Mouse (Mus musculus) embryonic facial prominence, embryonic 13.5 days (tissue): ENCODE measurements at regions not wholly inside any gene's neighbourhood (a gene's known extent, or its start where the extent isn't known, plus 50 kb on each side); places are given as distances from the start of the nearest gene placed in this dataset.
A peak's percentile ranks its signal among the peaks of the same experiment; 100 is the strongest.

Source experiments
- ATAC-seq: fragments of 200-750 bp; cut with Nextera tagmentation; 2 replicates; pipeline ENCODE4 v1.8.0; 2017; ENCODE audit warnings: low read depth; ENCODE audit not compliant: insufficient number of reproducible peaks, insufficient read depth, low FRiP score, low TSS enrichment
- H3K27ac ChIP-seq: fragments of 300-500 bp; sonication (generic); 2 replicates; pipeline ENCODE4 v1.5.1; 2015; ENCODE audit warnings: moderate library complexity, mild to moderate bottlenecking, inconsistent platforms
- H3K27me3 ChIP-seq: fragments of 300-500 bp; sonication (generic); 2 replicates; pipeline ENCODE4 v1.6.1; 2015; ENCODE audit warnings: mild to moderate bottlenecking, inconsistent platforms
- H3K36me3 ChIP-seq: fragments of 300-500 bp; sonication (generic); 2 replicates; pipeline ENCODE4 v1.6.1; 2015; ENCODE audit warnings: mild to moderate bottlenecking, inconsistent platforms
- H3K4me1 ChIP-seq: fragments of 300-500 bp; sonication (generic); 2 replicates; pipeline ENCODE4 v1.6.1; 2015; ENCODE audit warnings: inconsistent platforms
- H3K4me2 ChIP-seq: fragments of 300-500 bp; sonication (generic); 2 replicates; pipeline ENCODE4 v1.6.1; 2015; ENCODE audit warnings: moderate library complexity, mild to moderate bottlenecking, inconsistent platforms
- H3K4me3 ChIP-seq: fragments of 300-500 bp; sonication (generic); 2 replicates; pipeline ENCODE4 v1.5.1; 2015; ENCODE audit warnings: mild to moderate bottlenecking, inconsistent platforms
- H3K9ac ChIP-seq: fragments of 300-500 bp; sonication (generic); 2 replicates; pipeline ENCODE4 v1.6.1; 2015; ENCODE audit warnings: mild to moderate bottlenecking, inconsistent platforms
- H3K9me3 ChIP-seq: fragments of 300-500 bp; sonication (generic); 2 replicates; pipeline ENCODE4 v1.6.1; 2016; ENCODE audit warnings: inconsistent platforms
- WGBS: fragments of 180-500 bp; shearing (Covaris S2); methylation state at CpG from one replicate; pipeline ENCODE4 v1.1.7; 2015; ENCODE audit warnings: mixed read lengths; 5-methylcytosine and 5-hydroxymethylcytosine counted together

DNA sequence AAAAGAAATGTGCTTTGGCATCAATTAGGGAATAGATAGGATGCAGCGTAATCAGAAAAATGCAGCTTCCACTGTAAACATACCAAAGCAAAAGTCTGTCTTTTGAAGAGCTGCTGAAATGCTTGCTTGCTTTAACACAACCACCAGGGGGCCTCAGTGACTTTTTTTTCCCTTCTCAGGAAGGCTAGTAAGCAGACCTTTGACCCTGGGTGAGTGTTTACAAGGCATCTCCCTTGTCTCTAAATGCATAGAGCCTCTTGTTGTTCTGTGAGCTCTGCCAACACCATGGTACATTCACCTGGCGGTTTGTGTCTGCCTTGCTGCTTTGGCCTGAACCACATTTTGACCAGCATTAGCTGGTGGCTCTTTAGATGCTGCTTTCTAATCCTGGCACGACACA is 191.9 kb upstream of the C9orf72 start:
- H3K4me2 ChIP-seq = no peak overlapping the region
- 35% methylated on average over 3 of the region's 3 CpGs for WGBS
- H3K4me3 ChIP-seq = no peak overlapping the region
- no peaks in the 10 kb centered on the region for H3K9me3 ChIP-seq
- no peaks in the 10 kb centered on the region for H3K36me3 ChIP-seq
- H3K9ac ChIP-seq = no peak overlapping the region
- no peaks in the 10 kb centered on the region for H3K4me1 ChIP-seq
- ATAC-seq = no peak
- no peaks in the 10 kb centered on the region for H3K27me3 ChIP-seq
- no peak overlapping the region for H3K27ac ChIP-seq

DNA sequence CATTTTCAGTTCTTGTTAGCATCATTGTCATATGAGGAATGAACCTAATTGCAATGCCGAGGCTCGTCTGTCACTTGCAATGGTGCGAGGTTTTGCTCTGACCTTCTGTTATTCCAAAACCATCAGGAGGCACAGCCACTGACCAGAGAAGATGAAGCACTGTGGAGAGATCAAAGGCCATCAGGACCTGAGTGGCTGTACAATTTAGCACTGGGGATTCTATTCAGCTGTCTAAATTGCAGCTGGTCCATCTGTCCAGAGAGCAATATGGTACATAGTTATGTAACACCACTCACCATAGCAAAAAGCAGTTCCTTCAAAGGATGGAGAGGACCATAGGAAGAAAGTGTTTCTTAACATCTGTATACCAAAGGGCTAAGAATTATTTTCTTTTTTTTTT is 187.5 kb upstream of the C9orf72 start:
- Histone ChIP-seq H3K36me3 (no peaks in the 10 kb centered on the region), H3K9ac (no peak overlapping the region), H3K27ac (no peak overlapping the region), H3K4me2 (no peak overlapping the region), H3K9me3 (no peaks in the 10 kb centered on the region), H3K27me3 (no peaks in the 10 kb centered on the region), H3K4me1 (no peaks in the 10 kb centered on the region), H3K4me3 (no peak overlapping the region)
- ATAC-seq = no peak
- 71% methylated on average over 3 of the region's 3 CpGs for WGBS

DNA sequence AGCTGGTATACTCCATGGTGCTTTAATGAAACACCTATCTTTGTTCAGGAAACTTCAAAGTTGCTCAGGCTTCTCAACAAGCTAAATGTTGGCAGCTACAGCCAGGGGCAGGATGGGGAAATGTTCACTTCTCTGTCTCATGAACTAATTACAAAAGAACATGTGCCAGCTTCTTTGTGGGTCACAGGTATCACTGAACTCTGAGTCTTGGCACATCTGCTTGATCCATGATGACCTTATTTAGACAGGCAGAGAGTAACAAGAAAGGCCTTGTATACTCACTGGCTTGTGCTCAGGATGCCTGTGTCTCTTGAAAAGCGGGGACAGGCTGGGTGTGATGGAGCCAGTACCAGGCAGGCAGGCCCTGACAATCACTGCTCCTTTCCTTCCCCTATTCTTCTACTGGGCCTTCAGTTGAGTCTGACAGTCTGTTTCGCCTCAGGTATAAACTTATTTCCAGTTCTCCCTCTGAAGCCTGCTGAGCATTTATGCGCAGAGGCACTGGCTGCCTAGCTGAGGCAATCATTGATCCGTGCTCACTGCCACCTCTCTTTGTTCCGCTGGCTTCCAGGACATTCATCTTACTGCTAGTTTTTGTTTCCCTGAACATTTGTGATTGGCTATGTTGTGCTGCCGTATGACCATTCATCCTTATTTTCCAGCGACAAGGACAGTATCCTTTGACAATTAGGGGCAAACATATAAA is 179.5 kb upstream of the C9orf72 start:
- Histone ChIP-seq H3K4me1 (peaks cover 11% of the 10 kb centered on the region), H3K4me3 (no peak overlapping the region), H3K27ac (no peak overlapping the region), H3K4me2 (no peak overlapping the region), H3K9me3 (no peaks in the 10 kb centered on the region), H3K36me3 (no peaks in the 10 kb centered on the region), H3K9ac (no peak overlapping the region), H3K27me3 (peaks cover 20% of the 10 kb centered on the region)
- ATAC-seq = no peak
- WGBS = 82% methylated on average over 7 of the region's 7 CpGs

DNA sequence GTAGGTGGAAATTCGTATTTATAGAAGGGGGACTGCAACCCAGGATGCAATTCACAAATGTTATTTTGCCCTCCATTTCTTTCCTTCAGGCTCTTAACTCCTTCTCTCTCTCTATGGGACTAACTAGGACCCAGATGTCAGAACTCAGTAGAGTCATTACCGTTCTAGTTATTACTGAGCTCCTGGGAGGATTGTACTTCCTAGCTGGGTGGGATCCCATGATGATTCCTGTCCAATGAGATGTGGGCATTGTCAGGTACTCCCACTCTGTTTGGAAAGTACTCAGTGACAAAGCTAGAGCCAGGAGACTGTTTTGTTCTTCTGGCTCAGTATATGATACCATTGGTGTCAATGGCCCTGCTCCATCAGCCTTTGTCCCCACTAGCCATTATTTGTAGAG is 178.1 kb upstream of the C9orf72 start:
- no peak overlapping the region for H3K27ac ChIP-seq
- peaks cover 28% of the 10 kb centered on the region for H3K27me3 ChIP-seq
- no peak for ATAC-seq
- no peak overlapping the region for H3K4me3 ChIP-seq
- 75% methylated on average over 2 of the region's 2 CpGs for WGBS
- H3K4me2 ChIP-seq = no peak overlapping the region
- H3K36me3 ChIP-seq = no peaks in the 10 kb centered on the region
- no peak overlapping the region for H3K9ac ChIP-seq
- no peaks in the 10 kb centered on the region for H3K9me3 ChIP-seq
- peaks cover 11% of the 10 kb centered on the region for H3K4me1 ChIP-seq

DNA sequence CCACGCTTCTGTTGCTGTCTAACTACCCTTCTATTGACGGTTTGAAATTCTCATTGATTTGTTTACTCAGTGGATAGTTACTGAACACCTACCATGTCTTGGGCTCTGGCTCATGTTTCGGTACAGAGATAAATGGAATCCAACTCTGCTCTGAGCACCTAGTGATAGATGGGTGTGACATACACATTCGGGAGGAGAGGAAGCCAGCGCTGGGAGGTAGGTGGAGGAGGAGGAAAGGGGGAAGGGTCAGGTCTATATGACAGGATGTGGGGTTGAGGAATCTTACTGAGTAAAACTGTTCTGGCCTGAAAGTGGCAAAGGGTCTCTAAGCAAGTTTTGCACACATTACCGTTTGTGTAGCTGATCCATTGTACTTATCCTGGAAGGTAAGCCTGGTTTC is 177.6 kb upstream of the C9orf72 start:
- H3K27ac ChIP-seq = no peak overlapping the region
- no peak overlapping the region for H3K9ac ChIP-seq
- ATAC-seq = no peak
- H3K4me3 ChIP-seq = no peak overlapping the region
- 82% methylated on average over 6 of the region's 6 CpGs for WGBS
- no peaks in the 10 kb centered on the region for H3K9me3 ChIP-seq
- H3K4me2 ChIP-seq = no peak overlapping the region
- peaks cover 11% of the 10 kb centered on the region for H3K4me1 ChIP-seq
- peaks cover 32% of the 10 kb centered on the region for H3K27me3 ChIP-seq
- no peaks in the 10 kb centered on the region for H3K36me3 ChIP-seq

DNA sequence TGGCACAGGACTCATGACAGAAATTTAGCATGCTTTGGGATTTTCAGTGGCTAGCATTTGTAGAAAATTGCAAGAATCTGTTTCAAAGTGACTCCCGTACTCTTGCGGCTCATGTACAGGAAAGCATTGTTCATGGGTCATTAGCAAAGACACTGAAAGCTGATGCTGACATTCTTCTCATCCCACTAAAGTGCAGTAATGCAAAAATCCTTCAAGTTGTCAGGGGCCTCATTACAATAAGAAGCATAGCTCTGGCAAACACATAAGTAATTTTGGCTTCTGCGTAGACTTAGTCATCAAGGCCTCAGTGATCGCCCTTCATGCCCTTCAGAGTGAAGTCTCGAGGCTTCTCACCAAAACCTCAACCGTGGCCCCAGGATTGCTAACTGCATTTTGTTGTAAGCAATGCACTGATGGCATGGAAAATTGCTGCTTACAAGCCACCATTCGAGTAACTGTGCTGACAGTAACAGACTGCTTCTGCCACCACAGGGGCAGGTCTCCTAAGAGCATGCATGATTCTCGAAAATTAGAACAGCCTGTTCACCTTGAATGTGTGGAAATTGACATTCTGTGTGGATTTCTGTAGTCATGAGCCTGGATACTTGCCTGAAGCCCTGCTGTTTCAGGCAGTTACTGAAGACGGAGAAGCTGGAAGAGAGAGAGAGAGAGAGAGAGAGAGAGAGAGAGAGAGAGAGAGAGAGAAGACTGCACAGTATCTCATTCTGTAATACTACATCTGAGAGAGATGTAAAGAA is 176.6 kb upstream of the C9orf72 start:
- 25% methylated on average over 9 of the region's 9 CpGs for WGBS
- Histone ChIP-seq H3K27me3 (peaks cover 36% of the 10 kb centered on the region), H3K4me1 (peaks cover 11% of the 10 kb centered on the region), H3K36me3 (no peaks in the 10 kb centered on the region), H3K4me3 (no peak overlapping the region), H3K4me2 (peak overlapping the region; percentile 29), H3K9me3 (no peaks in the 10 kb centered on the region), H3K27ac (no peak overlapping the region), H3K9ac (no peak overlapping the region)
- ATAC-seq = no peak

DNA sequence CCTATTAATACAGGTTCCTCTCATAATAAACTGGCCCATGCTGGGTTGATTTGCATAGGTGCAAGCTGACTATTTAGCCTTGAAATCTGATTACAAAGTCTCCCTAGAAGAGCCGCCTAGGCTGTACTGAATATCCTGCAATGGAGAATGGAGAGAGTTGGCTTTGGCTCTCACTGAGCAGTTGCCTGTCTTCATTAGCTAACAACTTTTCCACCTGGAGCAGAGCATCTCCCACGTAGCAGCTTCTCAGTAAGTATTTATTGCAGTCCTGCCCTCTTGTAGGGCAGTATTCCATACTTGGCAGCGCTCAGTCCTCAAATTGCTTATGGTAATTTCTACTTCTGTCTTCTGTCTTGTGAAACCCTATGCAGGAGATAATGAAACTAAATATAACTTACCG is 175.8 kb upstream of the C9orf72 start:
- H3K27me3 ChIP-seq = peaks cover 39% of the 10 kb centered on the region
- H3K4me3 ChIP-seq = no peak overlapping the region
- H3K9ac ChIP-seq = no peak overlapping the region
- no peaks in the 10 kb centered on the region for H3K9me3 ChIP-seq
- no peak for ATAC-seq
- H3K36me3 ChIP-seq = no peaks in the 10 kb centered on the region
- peaks cover 11% of the 10 kb centered on the region for H3K4me1 ChIP-seq
- 30% methylated on average over 4 of the region's 4 CpGs for WGBS
- H3K4me2 ChIP-seq = peak overlapping the region; percentile 29
- H3K27ac ChIP-seq = no peak overlapping the region

DNA sequence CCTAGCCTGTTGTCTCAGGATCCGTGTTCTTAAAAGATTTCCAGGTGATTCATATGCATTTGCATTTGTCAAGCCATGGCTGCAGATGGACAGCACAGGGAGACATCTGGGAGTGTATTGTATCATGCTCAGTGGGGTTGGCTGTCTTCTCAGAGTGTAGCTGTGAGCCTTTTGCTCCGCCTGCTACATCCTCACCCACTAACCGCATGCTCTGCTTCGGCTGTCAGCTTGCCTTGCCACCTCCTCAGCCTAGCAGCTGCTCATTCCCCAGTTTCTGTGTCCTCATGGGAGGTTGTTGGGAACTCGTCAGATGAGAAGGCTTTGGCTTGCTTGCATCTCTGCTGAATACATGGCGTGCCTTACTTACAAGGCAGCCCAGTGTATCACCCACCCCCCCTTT is 174.5 kb upstream of the C9orf72 start:
- H3K4me2 ChIP-seq = no peak overlapping the region
- H3K9ac ChIP-seq = no peak overlapping the region
- 79% methylated on average over 6 of the region's 6 CpGs for WGBS
- H3K36me3 ChIP-seq = no peaks in the 10 kb centered on the region
- H3K27me3 ChIP-seq = peaks cover 36% of the 10 kb centered on the region
- no peak overlapping the region for H3K4me3 ChIP-seq
- no peak overlapping the region for H3K27ac ChIP-seq
- no peaks in the 10 kb centered on the region for H3K9me3 ChIP-seq
- H3K4me1 ChIP-seq = peaks cover 11% of the 10 kb centered on the region
- no peak for ATAC-seq

DNA sequence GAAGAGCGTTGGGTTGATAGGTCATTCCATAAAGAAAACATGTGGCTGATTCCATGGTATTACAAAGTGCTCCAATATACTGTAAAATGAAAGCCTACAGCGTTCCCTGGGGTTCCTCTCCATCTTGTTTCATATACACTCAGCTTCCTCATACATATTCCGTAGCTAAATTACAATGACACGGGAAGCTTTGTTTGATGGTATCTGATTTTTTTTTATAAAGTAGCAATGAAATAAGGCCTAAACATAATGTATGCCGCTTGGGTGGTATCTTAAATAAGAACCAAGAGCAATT is 169.6 kb upstream of the C9orf72 start:
- no peak for ATAC-seq
- H3K9me3 ChIP-seq = no peaks in the 10 kb centered on the region
- 81% methylated on average over 5 of the region's 5 CpGs for WGBS

DNA sequence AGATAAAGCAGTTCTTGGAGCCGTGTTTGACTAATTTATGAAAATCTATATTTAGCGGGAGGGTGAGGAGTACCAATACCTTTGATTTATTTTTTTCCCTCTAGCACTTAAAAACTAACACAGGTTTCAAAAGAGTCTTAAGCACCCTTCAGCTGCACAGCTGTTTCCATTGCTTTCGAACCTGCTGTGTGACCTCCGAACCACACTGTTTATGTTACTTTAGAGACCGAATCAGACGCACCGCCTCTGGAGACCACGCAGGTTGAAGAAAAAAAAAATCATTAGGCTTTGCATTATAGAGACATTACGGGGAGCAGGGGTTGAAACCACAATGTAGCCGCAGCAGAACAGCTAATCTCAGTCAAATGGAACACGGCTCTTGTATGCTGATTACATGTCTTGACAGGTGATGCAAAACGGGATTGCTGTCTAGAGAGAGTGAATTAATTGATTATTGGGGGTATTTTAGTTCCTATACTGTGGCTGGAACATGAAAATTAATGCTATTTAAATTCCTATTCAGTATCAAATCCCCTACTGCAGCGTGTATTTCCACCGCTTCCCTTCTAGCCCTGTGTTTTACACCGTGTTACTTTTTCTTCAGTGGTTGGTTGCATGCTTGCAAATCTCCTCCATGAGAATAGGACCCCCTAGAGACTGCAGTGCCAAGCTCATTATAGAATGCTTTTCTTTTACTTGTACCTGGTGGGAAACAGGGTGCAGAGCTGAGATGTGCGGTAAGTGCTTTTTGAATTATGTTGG is 169.0 kb upstream of the C9orf72 start:
- 55% methylated on average over 16 of the region's 16 CpGs for WGBS
- Histone ChIP-seq H3K27ac (no peak overlapping the region), H3K9me3 (no peaks in the 10 kb centered on the region), H3K4me2 (no peak overlapping the region), H3K4me1 (no peaks in the 10 kb centered on the region), H3K36me3 (no peaks in the 10 kb centered on the region), H3K9ac (no peak overlapping the region), H3K4me3 (no peak overlapping the region), H3K27me3 (peaks cover 20% of the 10 kb centered on the region)
- ATAC-seq = no peak

More for the DNA sequence above, 169.6 kb upstream of the C9orf72 start:
- no peaks in the 10 kb centered on the region for H3K36me3 ChIP-seq
- H3K4me1 ChIP-seq = no peaks in the 10 kb centered on the region
- H3K4me2 ChIP-seq = no peak overlapping the region
- H3K9ac ChIP-seq = no peak overlapping the region
- H3K27me3 ChIP-seq = peaks cover 22% of the 10 kb centered on the region
- no peak overlapping the region for H3K4me3 ChIP-seq
- H3K27ac ChIP-seq = no peak overlapping the region

DNA sequence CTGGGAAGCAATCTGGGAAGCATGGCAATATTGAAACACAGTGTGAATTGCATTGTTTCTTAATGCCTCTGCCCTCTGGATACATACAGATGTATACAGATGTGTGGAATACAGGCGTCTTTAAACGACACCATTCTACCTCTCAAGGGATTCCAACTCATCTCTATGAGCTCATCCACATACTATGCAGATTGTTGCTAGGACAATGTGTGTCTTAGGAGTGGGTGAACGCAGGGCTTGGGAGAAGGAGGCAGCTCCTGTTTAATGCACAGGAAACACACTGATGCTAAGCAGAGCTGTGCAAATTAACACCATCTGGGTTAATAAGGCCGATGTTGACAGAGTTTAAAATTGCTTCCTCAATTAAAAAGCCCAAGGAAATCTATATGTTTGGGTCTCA is 149.8 kb upstream of the C9orf72 start:
- H3K9ac ChIP-seq = no peak overlapping the region
- WGBS = 36% methylated on average over 4 of the region's 4 CpGs
- no peak overlapping the region for H3K27ac ChIP-seq
- 0 out of 2 replicates have a peak, but pooled peaks cover 4% of the 10 kb centered on the region for H3K9me3 ChIP-seq
- H3K4me3 ChIP-seq = no peak overlapping the region
- no peak overlapping the region for H3K4me2 ChIP-seq
- H3K36me3 ChIP-seq = no peaks in the 10 kb centered on the region
- H3K4me1 ChIP-seq = no peaks in the 10 kb centered on the region
- H3K27me3 ChIP-seq = peaks cover 10% of the 10 kb centered on the region
- no peak for ATAC-seq
